Mouse (Mus musculus): ENCODE measurements at regions not wholly inside any gene's neighbourhood (a gene's known extent, or its start where the extent isn't known, plus 50 kb on each side); places are given as distances from the start of the nearest gene placed in this dataset.

GRCm38 (mm10) chr14:46635322-46635721 lies 125.0 kb upstream of the Cdkn3 start:
- WGBS, result 64% methylated on average over 3 of the region's 3 CpGs
- peaks cover 7% of the 10 kb centered on the region; the same call in 1 of the 2 replicates for H3K4me1 ChIP-seq
- no peak for ATAC-seq
- no peaks in the 10 kb centered on the region for H3K36me3 ChIP-seq (ENCODE audit: poor library complexity, severe bottlenecking)
- H3K4me3 ChIP-seq, result no peak overlapping the region
- H3K4me2 ChIP-seq, result no peak overlapping the region
- no peak overlapping the region for H3K27ac ChIP-seq
- H3K27me3 ChIP-seq, result peaks cover 92% of the 10 kb centered on the region
- no peaks in the 10 kb centered on the region; the same call in 1 of the 2 replicates for H3K9me3 ChIP-seq (replicated peaks)
- H3K9ac ChIP-seq, result no peak overlapping the region

- no peaks in the 10 kb centered on the region for H3K36me3 ChIP-seq (ENCODE audit: poor library complexity, severe bottlenecking)
- no peak overlapping the region for H3K27ac ChIP-seq
- H3K4me3 ChIP-seq, result no peak overlapping the region
- ATAC-seq, result no peak
- H3K9me3 ChIP-seq (replicated peaks), result no peaks in the 10 kb centered on the region; the same call in 1 of the 2 replicates
- peaks cover 7% of the 10 kb centered on the region; the same call in 1 of the 2 replicates for H3K4me1 ChIP-seq
- no peak overlapping the region for H3K9ac ChIP-seq
- peaks cover 87% of the 10 kb centered on the region for H3K27me3 ChIP-seq
- WGBS, result 66% methylated on average over 12 of the region's 12 CpGs
- no peak overlapping the region for H3K4me2 ChIP-seq
These were observed 125.6 kb upstream of the Cdkn3 start for GRCm38 (mm10) chr14:46634656-46635244.

- Histone ChIP-seq H3K9me3 (replicated peaks) (no peaks in the 10 kb centered on the region; the same call in 1 of the 2 replicates), H3K4me2 (no peak overlapping the region), H3K36me3 (ENCODE audit: poor library complexity, severe bottlenecking) (no peaks in the 10 kb centered on the region), H3K9ac (no peak overlapping the region), H3K27me3 (peaks cover 87% of the 10 kb centered on the region), H3K27ac (no peak overlapping the region), H3K4me1 (peaks cover 2% of the 10 kb centered on the region; the same call in 1 of the 2 replicates), H3K4me3 (no peak overlapping the region)
- ATAC-seq, result no peak
- WGBS, result 89% methylated on average over 10 of the region's 10 CpGs
These were observed 126.1 kb upstream of the Cdkn3 start for GRCm38 (mm10) chr14:46634251-46634650.

- Histone ChIP-seq H3K9ac (no peak overlapping the region), H3K36me3 (ENCODE audit: poor library complexity, severe bottlenecking) (no peaks in the 10 kb centered on the region), H3K4me2 (no peak overlapping the region), H3K27me3 (peaks cover 49% of the 10 kb centered on the region), H3K9me3 (replicated peaks) (no peaks in the 10 kb centered on the region), H3K27ac (no peak overlapping the region), H3K4me3 (no peak overlapping the region), H3K4me1 (no peaks in the 10 kb centered on the region)
- no peak for ATAC-seq
- WGBS, result 94% methylated on average over 5 of the region's 5 CpGs
These were observed 132.7 kb upstream of the Cdkn3 start for GRCm38 (mm10) chr14:46627690-46628089.

- Histone ChIP-seq H3K27me3 (peaks cover 33% of the 10 kb centered on the region), H3K4me1 (no peaks in the 10 kb centered on the region), H3K36me3 (ENCODE audit: poor library complexity, severe bottlenecking) (no peaks in the 10 kb centered on the region), H3K9me3 (replicated peaks) (no peaks in the 10 kb centered on the region), H3K4me3 (no peak overlapping the region), H3K9ac (no peak overlapping the region), H3K4me2 (no peak overlapping the region), H3K27ac (no peak overlapping the region)
- no peak for ATAC-seq
- 85% methylated on average over 7 of the region's 7 CpGs for WGBS
These were observed 134.6 kb upstream of the Cdkn3 start for GRCm38 (mm10) chr14:46625760-46626159.

GRCm38 (mm10) chr14:46623645-46624044 lies 136.7 kb upstream of the Cdkn3 start:
- no peak overlapping the region for H3K4me3 ChIP-seq
- no peaks in the 10 kb centered on the region for H3K4me1 ChIP-seq
- H3K4me2 ChIP-seq, result no peak overlapping the region
- H3K27ac ChIP-seq, result no peak overlapping the region
- peaks cover 23% of the 10 kb centered on the region for H3K27me3 ChIP-seq
- no peaks in the 10 kb centered on the region for H3K36me3 ChIP-seq (ENCODE audit: poor library complexity, severe bottlenecking)
- 82% methylated on average over 2 of the region's 2 CpGs for WGBS
- H3K9me3 ChIP-seq (replicated peaks), result no peaks in the 10 kb centered on the region
- H3K9ac ChIP-seq, result no peak overlapping the region
- no peak for ATAC-seq

GRCm38 (mm10) chr14:46616030-46616429 lies 144.3 kb upstream of the Cdkn3 start:
- no peaks in the 10 kb centered on the region for H3K27me3 ChIP-seq
- H3K4me1 ChIP-seq, result no peaks in the 10 kb centered on the region
- no peak overlapping the region for H3K4me2 ChIP-seq
- H3K9ac ChIP-seq, result no peak overlapping the region
- no peak for ATAC-seq
- H3K36me3 ChIP-seq (ENCODE audit: poor library complexity, severe bottlenecking), result no peaks in the 10 kb centered on the region
- H3K27ac ChIP-seq, result no peak overlapping the region
- H3K9me3 ChIP-seq (replicated peaks), result no peaks in the 10 kb centered on the region
- H3K4me3 ChIP-seq, result no peak overlapping the region
- WGBS, result 83% methylated on average over 9 of the region's 9 CpGs

GRCm38 (mm10) chr14:46614936-46615335 lies 145.4 kb upstream of the Cdkn3 start:
- no peaks in the 10 kb centered on the region for H3K36me3 ChIP-seq (ENCODE audit: poor library complexity, severe bottlenecking)
- no peak overlapping the region for H3K4me3 ChIP-seq
- no peak overlapping the region for H3K27ac ChIP-seq
- H3K9me3 ChIP-seq (replicated peaks), result no peaks in the 10 kb centered on the region
- no peak overlapping the region for H3K9ac ChIP-seq
- H3K4me1 ChIP-seq, result no peaks in the 10 kb centered on the region
- no peak overlapping the region for H3K4me2 ChIP-seq
- H3K27me3 ChIP-seq, result no peaks in the 10 kb centered on the region
- WGBS, result 75% methylated on average over 4 of the region's 4 CpGs
- no peak for ATAC-seq

- WGBS, result 63% methylated on average over 4 of the region's 4 CpGs
- Histone ChIP-seq H3K9me3 (replicated peaks) (no peaks in the 10 kb centered on the region), H3K4me2 (no peak overlapping the region), H3K36me3 (ENCODE audit: poor library complexity, severe bottlenecking) (no peaks in the 10 kb centered on the region), H3K27me3 (0 out of 2 replicates have a peak, but pooled peaks cover under 1% of the 10 kb centered on the region), H3K4me3 (no peak overlapping the region), H3K27ac (no peak overlapping the region), H3K4me1 (no peaks in the 10 kb centered on the region), H3K9ac (no peak overlapping the region)
- no peak for ATAC-seq
These were observed 146.6 kb upstream of the Cdkn3 start for GRCm38 (mm10) chr14:46613748-46614147.

GRCm38 (mm10) chr14:46613211-46613610 lies 147.1 kb upstream of the Cdkn3 start:
- no peak for ATAC-seq
- no peaks in the 10 kb centered on the region; the same call in 1 of the 2 replicates for H3K9me3 ChIP-seq (replicated peaks)
- H3K4me1 ChIP-seq, result no peaks in the 10 kb centered on the region
- H3K4me3 ChIP-seq, result no peak overlapping the region
- 0 out of 2 replicates have a peak, but pooled peaks cover 4% of the 10 kb centered on the region for H3K27me3 ChIP-seq
- no peak overlapping the region for H3K4me2 ChIP-seq
- H3K9ac ChIP-seq, result no peak overlapping the region
- no peak overlapping the region for H3K27ac ChIP-seq
- 86% methylated on average over 8 of the region's 8 CpGs for WGBS
- H3K36me3 ChIP-seq (ENCODE audit: poor library complexity, severe bottlenecking), result no peaks in the 10 kb centered on the region

GRCm38 (mm10) chr14:46612584-46612983 lies 147.8 kb upstream of the Cdkn3 start:
- H3K9ac ChIP-seq, result no peak overlapping the region
- no peak for ATAC-seq
- 82% methylated on average over 9 of the region's 9 CpGs for WGBS

GRCm38 (mm10) chr14:46610926-46611325 lies 149.4 kb upstream of the Cdkn3 start:
- WGBS, result 98% methylated on average over 5 of the region's 5 CpGs

More at GRCm38 (mm10) chr14:46612584-46612983, 147.8 kb upstream of the Cdkn3 start:
- Histone ChIP-seq H3K4me1 (no peaks in the 10 kb centered on the region), H3K27ac (no peak overlapping the region), H3K36me3 (ENCODE audit: poor library complexity, severe bottlenecking) (no peaks in the 10 kb centered on the region), H3K9me3 (replicated peaks) (no peaks in the 10 kb centered on the region; the same call in 1 of the 2 replicates), H3K27me3 (peaks cover 10% of the 10 kb centered on the region; the same call in 1 of the 2 replicates), H3K4me3 (no peak overlapping the region), H3K4me2 (no peak overlapping the region)

More at GRCm38 (mm10) chr14:46610926-46611325, 149.4 kb upstream of the Cdkn3 start:
- Histone ChIP-seq H3K4me1 (no peaks in the 10 kb centered on the region), H3K36me3 (ENCODE audit: poor library complexity, severe bottlenecking) (no peaks in the 10 kb centered on the region), H3K4me2 (no peak overlapping the region), H3K27ac (no peak overlapping the region), H3K4me3 (no peak overlapping the region), H3K9me3 (replicated peaks) (no peaks in the 10 kb centered on the region; the same call in 1 of the 2 replicates), H3K9ac (no peak overlapping the region), H3K27me3 (peaks cover 19% of the 10 kb centered on the region)
- no peak for ATAC-seq

Data from forebrain, embryonic 13.5 days (tissue).